Mouse (Mus musculus) urinary bladder, postnatal 25 days (tissue): ENCODE measurements at regions not wholly inside any gene's neighbourhood (a gene's known extent, or its start where the extent isn't known, plus 50 kb on each side); places are given as distances from the start of the nearest gene placed in this dataset.
"Not testable (repeated sequence)": the region's sequence is repeated elsewhere in the genome, so short reads cannot be mapped to it uniquely, and the experiment has no call there.

Source experiments
- DNase-seq: peaks from one replicate; pipeline ENCODE4 v3.0.0; 2022; ENCODE audit warnings: low spot score

- peak; percentile 62 for DNase-seq
These were observed 69.9 kb upstream of the Zfp825 start for GRCm38 (mm10) chr13:74563483-74564330.

GRCm38 (mm10) chr13:74564331-74564727 lies 70.5 kb upstream of the Zfp825 start:
- DNase-seq: not testable (repeated sequence)

DNA sequence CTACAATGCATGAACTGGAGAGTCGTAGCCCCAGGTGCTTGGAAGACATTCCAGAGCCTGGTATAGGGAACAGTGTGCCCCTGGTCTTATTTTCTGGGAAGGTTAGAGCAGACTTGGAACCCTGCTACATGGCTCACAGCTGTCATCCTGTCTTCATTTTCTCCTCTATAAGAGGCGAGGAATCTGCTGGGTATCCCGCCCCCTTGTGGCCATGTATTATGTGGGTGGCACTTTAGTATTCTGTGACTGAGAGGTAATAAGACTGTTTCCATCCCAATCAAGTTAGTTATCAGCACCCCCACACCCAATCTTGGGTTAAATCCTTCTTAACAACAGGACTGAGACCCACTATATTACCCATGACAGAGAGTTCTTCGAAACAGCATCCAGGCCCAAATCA lies 69.4 kb upstream of the Erap1 start:
- not testable (repeated sequence) for DNase-seq
